Mouse (Mus musculus) hindbrain, postnatal 0 days (tissue): ENCODE measurements at regions not wholly inside any gene's neighbourhood (a gene's known extent, or its start where the extent isn't known, plus 50 kb on each side); places are given as distances from the start of the nearest gene placed in this dataset.

Experiments
- ATAC-seq: fragments of 200-750 bp; cut with Nextera tagmentation; 2 replicates; pipeline ENCODE4 v1.8.0; 2017; ENCODE audit warnings: mild to moderate bottlenecking, moderate TSS enrichment, moderate library complexity
- DNase-seq: peaks from one replicate; pipeline ENCODE4 v3.0.0-alpha.2; 2015; ENCODE audit warnings: low spot score
- H3K27ac ChIP-seq: fragments of 300-500 bp; sonication (generic); 2 replicates; pipeline ENCODE4 v1.5.1; 2014; ENCODE audit warnings: mild to moderate bottlenecking
- H3K27me3 ChIP-seq: fragments of 300-500 bp; sonication (generic); 2 replicates; pipeline ENCODE4 v1.6.1; 2014; ENCODE audit warnings: low read length, mixed read lengths; ENCODE audit not compliant: insufficient read depth
- H3K36me3 ChIP-seq: fragments of 300-500 bp; sonication (generic); 2 replicates; pipeline ENCODE4 v1.6.1; 2014; ENCODE audit warnings: low read length, mixed read lengths; ENCODE audit not compliant: insufficient read depth
- H3K4me1 ChIP-seq: fragments of 300-500 bp; sonication (generic); 2 replicates; pipeline ENCODE4 v1.6.1; 2014; ENCODE audit warnings: antibody characterized with exemption, low read length, mixed read lengths; ENCODE audit not compliant: insufficient read depth
- H3K4me2 ChIP-seq: fragments of 300-500 bp; sonication (generic); 2 replicates; pipeline ENCODE4 v1.6.1; 2014; ENCODE audit warnings: low read depth, mild to moderate bottlenecking, low read length, moderate library complexity, mixed read lengths
- H3K4me3 ChIP-seq: fragments of 300-500 bp; sonication (generic); 2 replicates; pipeline ENCODE4 v1.5.1; 2014; ENCODE audit warnings: low read length
- H3K9ac ChIP-seq: fragments of 300-500 bp; sonication (generic); replicated peaks from 2 replicates; pipeline ENCODE4 v1.6.1; 2014; ENCODE audit warnings: mild to moderate bottlenecking, low read length, moderate library complexity, mixed read lengths
- H3K9me3 ChIP-seq: fragments of 300-500 bp; sonication (generic); 2 replicates; pipeline ENCODE4 v1.6.1; 2016; ENCODE audit warnings: low read length, mixed read lengths
- CTCF ChIP-seq: IDR thresholded peaks from 2 replicates; pipeline ENCODE4 v1.5.1; 2016; ENCODE audit warnings: antibody characterized with exemption, control low read depth, low read depth
- WGBS: fragments of 180-500 bp; shearing (Covaris S2); extraction: QIAGEN DNeasy Blood & Tissue Kit; methylation state at CpG from one replicate; pipeline ENCODE4 v1.1.7; 2014; 5-methylcytosine and 5-hydroxymethylcytosine counted together

GRCm38 (mm10) chr8:51032386-51032785 lies 2188.6 kb upstream of the Tenm3 start:
- H3K9me3 ChIP-seq = no peaks in the 10 kb centered on the region
- ATAC-seq = no peak
- no peak overlapping the region for H3K4me3 ChIP-seq
- H3K27me3 ChIP-seq = no peaks in the 10 kb centered on the region
- 59% methylated on average over 3 of the region's 3 CpGs for whole genome bisulfite sequencing
- no peak overlapping the region for H3K4me2 ChIP-seq
- no peaks in the 10 kb centered on the region for H3K36me3 ChIP-seq
- H3K4me1 ChIP-seq = no peaks in the 10 kb centered on the region
- H3K27ac ChIP-seq = no peak overlapping the region
- H3K9ac ChIP-seq = no peak overlapping the region
- no peak for TF ChIP-seq CTCF
- no peak for DNase-seq

DNA sequence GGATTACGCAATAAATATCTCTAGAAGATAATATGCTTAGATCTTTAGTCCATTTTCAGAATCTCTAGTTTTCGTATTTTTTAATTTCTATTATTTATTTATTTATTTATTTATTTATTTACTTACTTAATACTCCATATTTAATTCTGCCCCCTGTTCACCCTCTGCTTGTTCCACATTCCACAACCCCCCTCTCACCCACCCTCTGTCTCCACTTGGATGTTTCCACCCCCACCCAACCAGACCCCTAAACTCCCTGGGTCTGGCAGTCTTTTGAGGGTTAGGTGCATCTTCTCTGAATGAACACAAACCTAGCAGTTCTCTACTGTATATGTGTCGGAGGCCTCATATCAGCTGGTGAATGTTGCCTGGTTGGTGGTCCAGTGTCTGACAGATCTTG lies 2166.8 kb upstream of the Tenm3 start:
- Histone ChIP-seq H3K4me1 (no peaks in the 10 kb centered on the region), H3K9ac (no peak overlapping the region), H3K27me3 (no peaks in the 10 kb centered on the region), H3K27ac (no peak overlapping the region), H3K9me3 (no peaks in the 10 kb centered on the region), H3K4me3 (no peak overlapping the region), H3K4me2 (no peak overlapping the region), H3K36me3 (no peaks in the 10 kb centered on the region)
- no peak for TF ChIP-seq CTCF
- 92% methylated on average over 3 of the region's 3 CpGs for WGBS
- no peak for DNase-seq
- no peak for ATAC-seq

DNA sequence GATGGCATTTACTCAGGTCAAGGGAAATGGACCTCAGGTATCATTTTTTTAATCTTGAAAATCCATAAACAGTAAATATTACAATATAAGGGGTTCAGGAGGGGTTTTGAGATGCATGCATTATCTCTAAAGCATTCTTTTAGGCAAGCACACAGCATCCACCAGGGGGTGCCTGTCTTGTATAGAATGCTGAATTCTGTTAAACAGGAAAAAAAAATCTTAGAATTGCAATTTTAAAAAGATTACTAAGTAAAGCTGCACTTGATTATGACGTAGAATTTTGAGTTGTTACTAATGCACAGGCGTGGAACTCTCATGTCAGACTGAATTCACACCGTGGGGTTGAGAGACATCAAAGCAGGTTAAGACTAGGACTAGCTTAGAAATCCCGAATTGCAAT lies 2123.6 kb upstream of the Tenm3 start:
- no peak overlapping the region for H3K4me3 ChIP-seq
- no peaks in the 10 kb centered on the region for H3K4me1 ChIP-seq
- peak; percentile 71 for DNase-seq
- no peak overlapping the region for H3K27ac ChIP-seq
- peak; percentile 57 for TF ChIP-seq CTCF
- H3K4me2 ChIP-seq = no peak overlapping the region
- no peak overlapping the region for H3K9ac ChIP-seq
- no peak for ATAC-seq
- WGBS = 54% methylated on average over 4 of the region's 4 CpGs
- H3K36me3 ChIP-seq = no peaks in the 10 kb centered on the region
- no peaks in the 10 kb centered on the region for H3K27me3 ChIP-seq
- no peaks in the 10 kb centered on the region for H3K9me3 ChIP-seq

DNA sequence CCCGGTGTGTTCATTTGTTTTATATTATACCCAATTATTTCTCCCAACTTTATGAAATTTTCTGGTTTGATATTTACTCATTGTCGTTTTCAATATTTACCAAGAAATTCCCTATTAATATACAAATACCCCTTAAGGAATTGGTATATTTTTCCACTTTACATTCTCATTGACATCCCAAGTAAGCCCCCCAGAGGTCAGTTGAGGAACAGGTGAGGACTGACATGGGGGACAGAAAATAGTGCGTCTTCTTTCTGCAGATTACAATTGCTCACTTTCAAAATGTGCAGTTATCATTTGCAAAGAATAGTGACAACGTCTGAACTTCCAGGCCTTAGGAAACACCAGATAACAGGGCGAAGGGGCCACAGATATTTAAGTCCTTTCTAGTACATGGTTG lies 2073.8 kb upstream of the Tenm3 start:
- Histone ChIP-seq H3K4me1 (no peaks in the 10 kb centered on the region), H3K27ac (no peak overlapping the region), H3K4me2 (peak overlapping the region; percentile 94), H3K9me3 (no peaks in the 10 kb centered on the region), H3K4me3 (peak overlapping the region; percentile 73), H3K36me3 (no peaks in the 10 kb centered on the region), H3K27me3 (no peaks in the 10 kb centered on the region; the same call in 1 of the 2 replicates), H3K9ac (no peak overlapping the region)
- TF ChIP-seq CTCF = peak; percentile 57
- WGBS = 18% methylated on average over 5 of the region's 5 CpGs
- peak; percentile 64 for DNase-seq
- ATAC-seq = no peak

DNA sequence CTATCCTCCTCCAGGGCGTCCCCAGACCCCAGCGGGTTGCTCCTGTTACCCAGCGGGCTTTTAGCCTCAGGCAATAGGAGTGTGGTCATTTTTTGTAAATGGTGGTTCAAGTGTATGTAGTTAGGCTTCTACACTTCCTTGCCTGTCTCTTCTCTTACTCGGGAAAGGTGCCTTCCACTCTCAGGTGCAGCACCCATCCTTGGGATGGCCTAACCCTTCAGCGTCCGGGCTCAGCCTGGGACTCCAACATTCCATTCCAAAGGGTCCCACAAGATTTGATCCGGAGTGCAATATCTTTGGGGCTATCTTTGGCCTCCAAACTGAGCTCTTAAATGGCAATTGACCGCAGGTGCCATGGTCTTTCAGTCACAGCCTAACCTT lies 2073.0 kb upstream of the Tenm3 start:
- no peaks in the 10 kb centered on the region for H3K36me3 ChIP-seq
- peak overlapping the region; percentile 78 for H3K27ac ChIP-seq
- H3K4me3 ChIP-seq = peak overlapping the region; percentile 73
- no peak for DNase-seq
- peak overlapping the region; percentile 94 for H3K4me2 ChIP-seq
- TF ChIP-seq CTCF = no peak
- ATAC-seq = no peak
- 3% methylated on average over 8 of the region's 8 CpGs for WGBS
- H3K4me1 ChIP-seq = no peaks in the 10 kb centered on the region
- H3K27me3 ChIP-seq = no peaks in the 10 kb centered on the region; the same call in 1 of the 2 replicates
- H3K9ac ChIP-seq = peak overlapping the region; percentile 60
- H3K9me3 ChIP-seq = no peaks in the 10 kb centered on the region

DNA sequence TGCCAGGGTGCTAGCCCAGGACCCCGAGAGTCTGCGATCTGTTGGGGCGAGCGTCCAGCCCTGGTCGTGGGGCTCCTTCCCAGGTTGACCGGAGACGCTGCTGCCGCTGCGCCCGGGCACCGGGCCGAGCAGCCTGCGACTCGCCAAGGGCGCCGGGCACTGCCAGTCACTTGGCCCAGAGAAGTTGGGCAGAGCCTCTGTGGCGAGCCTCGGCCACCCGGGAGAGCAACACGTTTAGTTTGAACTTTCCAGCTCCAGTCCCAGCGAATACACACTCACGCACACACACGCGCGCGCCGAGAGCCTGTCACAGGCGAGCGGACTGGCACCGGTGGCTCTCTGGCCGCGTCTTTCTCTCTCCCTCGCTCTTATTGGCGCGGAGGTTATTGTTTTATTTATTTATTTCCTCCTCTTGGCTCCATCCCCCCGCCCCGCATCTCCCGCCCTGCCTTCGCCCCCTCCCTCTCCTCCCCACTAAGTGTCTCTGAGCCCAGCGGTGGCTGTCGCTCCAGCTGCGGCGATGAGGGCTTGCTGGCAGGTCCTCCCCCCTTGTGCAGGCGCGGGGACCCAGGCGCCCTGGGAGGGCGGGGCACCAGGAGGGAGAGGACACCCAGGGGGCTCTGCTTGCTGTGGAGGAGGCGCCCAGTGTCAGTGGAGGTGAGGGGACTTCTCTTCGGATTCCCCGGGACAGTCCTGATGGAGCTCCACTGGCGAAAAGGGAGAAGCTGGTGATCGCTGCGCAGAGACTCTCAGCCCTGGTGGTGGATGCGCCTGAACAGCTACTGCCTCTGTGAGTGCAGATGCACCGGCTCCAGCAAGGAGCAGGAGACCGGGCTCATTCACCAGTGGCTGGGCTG lies 2072.4 kb upstream of the Tenm3 start:
- no peaks in the 10 kb centered on the region for H3K36me3 ChIP-seq
- H3K4me1 ChIP-seq = no peaks in the 10 kb centered on the region
- H3K27me3 ChIP-seq = no peaks in the 10 kb centered on the region; the same call in 1 of the 2 replicates
- ATAC-seq (peak; percentile 89), DNase-seq (peak; percentile 81)
- peak overlapping the region; percentile 94 for H3K4me2 ChIP-seq
- H3K27ac ChIP-seq = peak overlapping the region; percentile 78
- peak overlapping the region; percentile 60 for H3K9ac ChIP-seq
- H3K4me3 ChIP-seq = peak overlapping the region; percentile 73
- TF ChIP-seq CTCF = peak; percentile 28; the same call in 1 of the 2 replicates
- WGBS = under 1% methylated on average over 51 of the region's 56 CpGs
- H3K9me3 ChIP-seq = no peaks in the 10 kb centered on the region
